Mouse (Mus musculus) spleen, adult 2 months (tissue): ENCODE measurements around the gene Zfp454.

Source experiments
- CTCF ChIP-seq: fragments of 200-500 bp; IDR thresholded peaks from 2 replicates; pipeline ENCODE4 v1.5.1; 2011; ENCODE audit warnings: mild to moderate bottlenecking, inconsistent platforms; ENCODE audit not compliant: insufficient read depth, insufficient read length, insufficient replicate concordance; ENCODE audit errors: extremely low read depth
- POLR2A ChIP-seq: fragments of 200-500 bp; IDR thresholded peaks from 2 replicates; pipeline ENCODE4 v1.6.1; 2011; ENCODE audit warnings: low read depth, low read length, inconsistent platforms

- TF ChIP-seq CTCF (no peak), POLR2A (no peak)
Observed at GRCm38 (mm10) chr11:50883756-50884155, 3.7 kb downstream of the Zfp454 start.
